Mouse (Mus musculus) c-Kit-positive CD71-positive TER-119-negative erythroid progenitor cells, embryonic 14.5 days (primary cell): ENCODE measurements around the gene Rassf4.
A peak's percentile ranks its signal among the peaks of the same experiment; 100 is the strongest.

Source experiments
- DNase-seq: peaks from one replicate; pipeline ENCODE4 v3.0.0-alpha.2; 2013; ENCODE audit warnings: low read depth

Rassf4 gene

DNA sequence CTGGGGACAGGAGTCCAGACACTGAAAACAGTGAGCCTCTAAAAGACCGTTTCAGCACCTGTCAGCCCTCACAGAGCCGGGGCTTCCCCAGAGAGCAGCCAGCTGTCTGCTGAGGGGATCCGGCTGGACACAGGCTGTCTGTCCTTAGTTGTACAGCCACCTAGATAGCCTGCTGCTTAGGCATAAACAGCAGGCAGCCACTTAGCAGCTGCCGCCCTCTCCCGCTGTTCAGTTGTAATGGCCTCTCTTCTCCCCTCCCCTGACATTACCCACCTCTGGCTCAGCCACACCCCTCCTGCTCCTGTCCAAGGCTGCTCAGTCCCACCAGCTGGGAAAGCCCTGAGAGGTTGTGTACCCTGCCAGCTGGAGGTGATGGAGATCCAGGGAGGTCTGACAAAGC, 2.7 kb downstream of the Rassf4 start:
- DNase-seq, result no peak

DNA sequence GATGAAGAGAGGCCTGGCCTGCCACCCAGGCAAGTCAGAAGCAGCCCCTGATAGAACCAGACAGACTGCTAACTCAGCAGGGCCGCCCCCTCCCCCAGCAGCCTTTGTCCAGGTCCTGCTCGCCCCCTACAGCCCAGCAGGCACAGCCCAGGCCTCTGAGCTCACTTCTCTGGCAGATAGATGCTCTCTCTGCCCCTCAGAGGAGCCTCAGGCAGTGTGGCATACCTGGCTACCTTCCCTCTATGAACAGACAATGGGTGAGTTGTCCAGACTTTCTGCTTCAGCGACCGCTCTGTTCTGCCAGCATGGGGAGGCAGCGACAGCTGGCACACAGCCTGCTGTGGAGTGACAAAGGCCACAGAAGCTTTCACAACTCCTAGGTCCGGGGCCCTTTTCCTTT, 3.6 kb downstream of the Rassf4 start:
- no peak for DNase-seq

DNA sequence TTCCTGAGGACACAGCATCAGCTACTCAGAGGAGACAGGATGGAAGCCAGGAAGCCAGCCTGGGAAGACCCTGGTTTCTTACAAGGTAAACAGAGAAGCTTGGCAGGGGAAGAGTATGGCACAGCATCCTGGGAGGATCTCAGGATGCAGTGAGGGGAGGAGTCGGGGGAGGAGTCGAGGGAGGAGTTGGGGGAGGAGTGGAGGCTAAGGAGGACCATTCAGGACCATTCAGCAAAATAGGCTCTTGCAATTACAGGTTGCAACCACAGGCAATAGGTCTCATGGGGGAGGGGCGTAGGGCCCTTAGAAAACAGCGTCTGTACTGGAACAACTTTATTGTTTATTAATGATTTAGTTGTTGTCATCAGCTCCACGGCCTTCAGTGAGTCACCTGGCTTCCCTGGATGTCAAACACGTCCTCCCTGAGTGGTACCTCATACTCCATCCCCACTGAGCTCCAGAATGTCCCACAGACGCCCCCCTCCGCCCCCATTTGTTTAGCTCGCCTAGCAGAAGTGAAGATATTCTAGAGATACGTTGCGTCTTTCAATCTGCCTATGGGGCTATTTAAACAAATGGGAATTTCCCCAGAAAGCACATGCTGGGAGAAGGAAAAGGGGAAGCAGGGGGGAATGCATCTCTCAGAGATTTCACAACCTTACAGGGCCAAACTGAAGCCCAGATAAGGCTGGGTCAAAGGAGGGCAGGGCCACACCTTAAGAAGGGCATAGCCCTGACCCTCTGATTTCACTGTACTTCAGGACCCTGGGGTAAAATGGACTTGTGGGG, 4.9 kb downstream of the Rassf4 start:
- DNase-seq, result no peak

- DNase-seq, result no peak
Measured at GRCm38 (mm10) chr6:116667382-116667781, 6.4 kb downstream of the Rassf4 start.

- DNase-seq, result no peak
Measured at GRCm38 (mm10) chr6:116666892-116667291, 6.9 kb downstream of the Rassf4 start.

GRCm38 (mm10) chr6:116666085-116666750, 7.5 kb downstream of the Rassf4 start:
- DNase-seq, result no peak

- DNase-seq, result no peak
Measured at GRCm38 (mm10) chr6:116664830-116665229, 8.9 kb downstream of the Rassf4 start.

DNA sequence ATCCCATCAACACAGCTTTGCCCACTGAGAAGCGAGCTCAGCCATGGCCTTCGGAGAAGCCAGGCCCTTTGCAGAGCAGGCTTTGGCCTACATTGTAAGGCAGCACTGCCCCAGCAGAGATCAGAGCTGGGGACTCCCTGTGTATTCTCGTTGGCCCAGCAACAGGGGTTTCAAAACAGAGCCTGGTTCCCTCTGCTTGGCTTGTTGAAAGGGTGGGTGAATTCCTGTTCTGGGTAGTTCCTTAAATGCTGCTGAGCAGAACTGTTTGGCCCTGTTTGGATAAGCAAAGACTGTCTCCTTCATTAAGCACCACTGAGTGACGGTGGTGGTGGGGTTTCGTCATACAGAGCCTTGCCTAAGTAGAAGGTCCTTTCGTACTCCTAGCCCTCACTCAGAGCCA, 9.7 kb downstream of the Rassf4 start:
- no peak for DNase-seq

- DNase-seq, result no peak
Measured at GRCm38 (mm10) chr6:116663364-116663763, 10.4 kb downstream of the Rassf4 start.

DNA sequence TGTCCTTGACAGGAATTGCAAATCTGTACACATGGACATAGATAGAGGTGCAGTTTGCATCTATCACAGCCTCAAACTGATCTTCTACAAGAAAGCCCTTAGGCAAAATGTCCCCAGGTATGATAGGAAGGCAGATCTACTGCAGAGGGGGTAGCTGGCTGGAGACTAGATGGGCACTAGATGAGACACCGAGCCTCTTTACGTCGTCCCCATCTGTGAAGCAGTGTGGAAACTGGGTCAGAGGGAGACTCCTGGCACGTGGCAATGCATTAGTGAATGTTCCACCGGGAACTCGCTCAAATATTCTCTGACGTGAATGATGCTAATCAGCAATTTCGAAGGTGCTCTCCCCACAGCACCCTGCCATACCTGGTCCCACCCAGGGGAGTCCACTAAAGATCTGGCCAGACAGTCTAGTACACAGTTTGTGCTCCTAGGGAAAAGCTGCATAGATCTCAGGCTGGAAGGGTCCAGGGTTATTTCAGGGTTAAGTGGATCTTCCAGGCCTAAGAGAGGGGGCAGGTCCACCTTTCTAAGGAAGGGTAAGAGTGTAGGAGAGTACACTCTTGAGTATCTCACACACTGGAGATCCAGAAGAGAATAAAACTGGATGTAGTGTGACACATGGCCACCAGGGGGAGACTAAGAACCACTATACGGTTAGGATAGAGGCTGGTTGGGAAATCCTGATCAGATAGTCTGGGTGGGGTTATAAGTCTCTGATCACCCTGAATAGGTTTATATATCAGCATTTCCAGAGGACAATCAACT, 19.9 kb downstream of the Rassf4 start:
- DNase-seq, result peak; percentile 50

- no peak for DNase-seq
Measured at GRCm38 (mm10) chr6:116653191-116653590, 20.6 kb downstream of the Rassf4 start.

DNA sequence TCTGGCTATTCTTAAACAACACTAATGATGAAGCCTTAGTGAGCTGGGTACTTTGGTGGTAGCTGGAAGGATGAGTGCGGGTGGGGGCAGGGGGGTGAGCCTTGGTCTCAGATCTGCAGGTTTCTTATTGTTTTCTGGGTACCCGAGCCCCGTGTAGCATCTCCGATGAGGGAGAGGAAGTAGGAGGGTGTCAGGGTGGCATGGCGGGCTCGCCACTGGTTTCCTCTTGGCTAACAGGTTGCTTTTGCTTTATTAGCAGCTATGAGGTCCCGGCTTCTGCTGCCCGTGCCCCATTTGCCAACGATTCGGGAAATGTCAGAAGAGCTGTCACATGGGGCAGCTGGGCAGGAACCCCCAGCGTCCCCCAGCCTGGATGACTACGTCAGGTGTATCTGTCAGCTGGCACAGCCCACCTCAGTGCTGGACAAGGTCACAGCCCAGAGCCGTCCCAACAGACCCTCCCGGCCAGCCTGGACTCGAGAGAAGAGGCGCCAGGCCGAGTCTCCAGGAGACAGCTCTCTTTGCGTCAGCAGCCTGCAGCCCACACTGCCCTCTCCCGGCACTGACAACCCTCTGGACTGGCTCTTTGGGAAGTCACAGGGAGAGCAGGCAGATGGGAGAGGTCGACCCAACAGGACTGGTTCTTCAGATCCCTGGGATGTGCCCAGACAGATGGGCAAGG, 22.2 kb downstream of the Rassf4 start:
- DNase-seq, result no peak

DNA sequence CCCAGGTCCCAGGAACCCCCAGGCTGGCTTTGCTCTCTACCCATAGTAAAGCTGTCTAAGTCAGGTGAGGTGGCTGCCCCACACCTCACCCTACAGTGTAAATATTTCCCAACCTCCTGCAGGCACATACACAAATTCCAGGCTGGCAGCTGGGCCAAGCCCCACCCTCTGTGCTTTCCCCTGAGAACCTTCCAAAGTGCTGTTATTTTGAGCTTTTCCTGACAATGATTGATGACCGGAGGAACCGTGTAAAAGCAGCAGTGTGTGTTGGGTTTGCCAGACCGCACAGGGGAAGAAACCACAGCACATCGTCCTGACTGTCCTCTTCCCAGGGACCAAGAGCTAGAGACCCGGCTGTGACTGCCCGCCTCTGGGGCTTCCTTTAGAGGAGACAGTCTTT, 23.3 kb downstream of the Rassf4 start, which contains the start of gene Depp1:
Gene Depp1 (plus strand): TSS at position 204 of the 400 bp plus-strand sequence.
- no peak for DNase-seq

GRCm38 (mm10) chr6:116649811-116650210, 23.9 kb downstream of the Rassf4 start:
- no peak for DNase-seq

DNA sequence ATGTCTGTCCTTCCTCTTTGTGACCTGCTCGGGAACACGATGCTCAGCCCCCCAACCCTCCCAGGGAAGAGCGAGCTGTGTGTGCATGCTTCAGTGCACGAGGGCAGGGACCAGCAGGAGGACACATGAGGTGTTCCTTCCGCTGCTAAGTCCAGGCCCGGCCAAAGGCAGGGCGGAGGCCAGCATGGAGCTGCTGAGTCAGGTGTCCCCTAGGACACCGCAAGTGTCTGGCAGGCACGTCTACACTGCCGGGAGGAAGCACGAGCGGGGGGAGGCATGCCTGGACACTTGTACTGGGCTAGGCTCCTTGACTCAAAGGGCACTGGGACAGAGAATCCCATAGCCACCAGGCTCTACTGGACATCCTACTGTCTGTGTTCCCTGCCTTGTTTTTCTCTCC, 26.0 kb downstream of the Rassf4 start:
- DNase-seq, result no peak

DNA sequence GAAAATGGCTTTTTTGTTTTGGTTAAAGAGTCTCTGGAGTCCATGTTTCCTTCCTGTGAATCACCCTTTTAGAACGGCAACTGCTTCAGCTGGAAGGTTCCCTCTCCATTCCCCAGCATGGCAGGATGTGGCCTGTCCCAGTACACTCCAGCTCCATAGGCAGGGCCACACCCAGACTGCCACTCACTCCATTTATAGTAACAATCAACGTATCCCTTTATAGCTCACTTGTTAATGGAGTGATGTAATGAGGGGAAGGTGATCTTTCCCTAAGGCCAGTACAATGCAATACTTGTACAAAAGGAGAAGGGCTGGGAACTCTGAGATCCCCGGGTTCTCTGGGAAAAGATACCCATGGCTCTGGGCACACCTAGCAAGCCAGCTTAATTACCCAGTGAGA, 29.4 kb downstream of the Rassf4 start:
- no peak for DNase-seq

DNA sequence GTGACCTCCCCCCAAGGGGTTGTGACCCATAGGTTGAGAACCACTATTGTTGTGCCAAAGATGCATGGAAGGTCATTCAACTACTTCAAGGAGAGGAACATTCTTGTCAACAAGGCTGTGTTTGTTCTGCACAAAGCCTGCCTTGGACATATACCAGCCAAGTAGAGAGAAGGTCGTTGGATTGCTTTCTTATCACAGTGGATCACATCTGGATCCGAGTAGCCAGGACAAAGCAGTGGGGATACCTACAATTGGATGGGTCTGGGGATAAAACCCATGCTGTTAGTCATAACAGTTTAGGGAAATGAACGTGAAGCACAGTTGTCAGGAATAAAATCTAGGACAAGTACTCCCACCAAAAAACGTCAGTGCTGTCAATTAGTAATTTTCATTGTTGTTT, 29.9 kb downstream of the Rassf4 start:
- DNase-seq, result no peak

DNA sequence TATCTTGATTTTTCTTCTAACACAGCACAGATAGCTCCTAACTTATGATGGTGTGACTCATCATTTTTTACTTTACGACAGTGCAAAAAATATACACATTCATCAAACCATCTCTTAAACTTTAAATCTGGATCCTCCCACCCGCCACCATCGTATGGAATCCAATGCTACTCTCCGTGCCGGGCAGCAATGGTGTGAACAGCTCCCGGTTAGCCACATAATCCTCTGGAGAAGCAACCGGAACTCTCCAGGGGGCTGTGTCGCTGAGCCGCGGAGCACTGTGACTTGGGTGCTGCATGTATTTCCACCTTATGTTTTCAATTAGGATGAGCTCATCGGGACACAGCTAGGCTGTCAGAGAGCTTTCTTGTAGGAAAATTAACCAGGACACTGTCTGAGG, 30.8 kb downstream of the Rassf4 start:
- DNase-seq, result no peak

GRCm38 (mm10) chr6:116639663-116640062, 34.1 kb downstream of the Rassf4 start:
- DNase-seq, result no peak

DNA sequence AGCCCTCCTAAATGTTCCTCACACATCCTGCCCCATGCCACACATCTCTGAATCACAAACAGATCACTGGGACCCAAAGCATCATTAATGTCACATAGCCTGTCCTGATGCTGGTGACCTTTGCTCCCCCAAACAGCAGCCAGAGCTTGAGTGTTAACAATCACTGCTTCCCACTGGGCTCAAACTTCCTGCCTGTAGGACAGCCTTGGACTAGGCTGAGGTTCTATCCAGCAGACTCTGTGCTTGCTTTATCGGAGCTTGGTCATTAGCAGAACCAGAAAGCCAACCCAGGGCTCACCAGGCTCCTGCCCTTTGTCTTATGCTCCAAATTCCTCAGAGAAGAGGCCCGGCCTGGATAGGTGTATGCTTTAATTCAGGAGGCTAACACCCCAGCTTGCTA, 34.9 kb downstream of the Rassf4 start:
- no peak for DNase-seq

- DNase-seq, result no peak
Measured at GRCm38 (mm10) chr6:116637496-116637895, 36.3 kb downstream of the Rassf4 start.

GRCm38 (mm10) chr6:116636581-116637235, 37.0 kb downstream of the Rassf4 start:
- no peak for DNase-seq
